Mouse (Mus musculus) ZHBTc4 (cell line): ENCODE measurements at regions not wholly inside any gene's neighbourhood (a gene's known extent, or its start where the extent isn't known, plus 50 kb on each side); places are given as distances from the start of the nearest gene placed in this dataset.

Experiments used
- DNase-seq: peaks from one replicate; pipeline ENCODE4 v3.0.0-alpha.2; 2011; ENCODE audit warnings: low read depth, low spot score

- no peak for DNase-seq
Observed at GRCm38 (mm10) chr2:84549626-84550025, 73.1 kb upstream of the Tfpi start.

GRCm38 (mm10) chr2:84548625-84549024 is 72.0 kb upstream of the Tfpi start:
- DNase-seq = no peak

GRCm38 (mm10) chr2:84545676-84546075 is 69.1 kb upstream of the Tfpi start:
- DNase-seq = no peak

- DNase-seq = no peak
Observed at GRCm38 (mm10) chr2:84544739-84545138, 68.2 kb upstream of the Tfpi start.

- DNase-seq = no peak
Observed at GRCm38 (mm10) chr2:84544146-84544545, 67.6 kb upstream of the Tfpi start.

- DNase-seq = no peak
Observed at GRCm38 (mm10) chr2:84541440-84541839, 64.9 kb upstream of the Tfpi start.

GRCm38 (mm10) chr2:84539096-84539495 is 62.5 kb upstream of the Tfpi start:
- DNase-seq = no peak

- DNase-seq = no peak
Observed at GRCm38 (mm10) chr2:84537957-84538356, 61.4 kb upstream of the Tfpi start.

GRCm38 (mm10) chr2:84531215-84531614 is 54.6 kb upstream of the Tfpi start:
- no peak for DNase-seq

- DNase-seq = peak; percentile 29
Observed at GRCm38 (mm10) chr2:84528847-84529775, 52.5 kb upstream of the Tfpi start.
